Mouse (Mus musculus) heart, adult 2 months (tissue): ENCODE measurements around the gene Phf6.

Source experiments
- CTCF ChIP-seq: fragments of 200-600 bp; IDR thresholded peaks from 2 replicates; pipeline ENCODE4 v1.8.1; 2022; ENCODE audit warnings: antibody characterized with exemption, mild to moderate bottlenecking, moderate library complexity
- EP300 ChIP-seq: fragments of 200-500 bp; IDR thresholded peaks from 2 replicates; pipeline ENCODE4 v1.6.1; 2011; ENCODE audit warnings: low read depth, low read length, control low read depth; ENCODE audit not compliant: insufficient read depth
- POLR2A ChIP-seq: fragments of 200-500 bp; IDR thresholded peaks from 2 replicates; pipeline ENCODE4 v1.6.1; 2011; ENCODE audit warnings: mild to moderate bottlenecking, low read depth, low read length, control low read depth; ENCODE audit not compliant: insufficient read depth

DNA sequence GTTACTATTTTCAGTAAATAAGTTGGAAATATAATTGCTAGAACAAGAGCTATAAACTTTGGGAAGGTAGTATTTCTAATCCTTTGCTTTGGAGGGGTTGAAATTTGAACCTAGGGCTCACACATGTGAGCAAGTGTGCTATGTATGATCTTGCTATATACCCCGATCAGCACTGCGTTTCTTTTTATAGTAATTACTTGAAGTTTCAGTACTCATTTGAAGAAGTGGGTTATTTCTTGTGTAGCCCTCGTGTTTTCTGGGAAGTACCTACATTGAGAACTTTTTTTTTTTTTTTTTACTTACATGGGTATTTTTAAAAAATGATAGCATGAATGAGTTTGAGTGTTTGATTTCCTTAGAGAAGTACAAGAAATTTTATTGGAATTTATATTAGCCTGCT is 17.7 kb downstream of the Phf6 start:
- TF ChIP-seq CTCF (no peak), EP300 (no peak), POLR2A (no peak)
